Mouse (Mus musculus) hindbrain, postnatal 0 days (tissue): ENCODE measurements around the gene Hhipl1. TPM values are rescaled to one million over a fixed set of nuclear protein-coding genes. Genes with fewer than 3 reads are reported as not detected.

Experiments used
- ATAC-seq: fragments of 200-750 bp; cut with Nextera tagmentation; 2 replicates; pipeline ENCODE4 v1.8.0; 2017; ENCODE audit warnings: mild to moderate bottlenecking, moderate TSS enrichment, moderate library complexity
- DNase-seq: peaks from one replicate; pipeline ENCODE4 v3.0.0-alpha.2; 2015; ENCODE audit warnings: low spot score
- H3K27ac ChIP-seq: fragments of 300-500 bp; sonication (generic); 2 replicates; pipeline ENCODE4 v1.5.1; 2014; ENCODE audit warnings: mild to moderate bottlenecking
- H3K27me3 ChIP-seq: fragments of 300-500 bp; sonication (generic); 2 replicates; pipeline ENCODE4 v1.6.1; 2014; ENCODE audit warnings: low read length, mixed read lengths; ENCODE audit not compliant: insufficient read depth
- H3K36me3 ChIP-seq: fragments of 300-500 bp; sonication (generic); 2 replicates; pipeline ENCODE4 v1.6.1; 2014; ENCODE audit warnings: low read length, mixed read lengths; ENCODE audit not compliant: insufficient read depth
- H3K4me1 ChIP-seq: fragments of 300-500 bp; sonication (generic); 2 replicates; pipeline ENCODE4 v1.6.1; 2014; ENCODE audit warnings: antibody characterized with exemption, low read length, mixed read lengths; ENCODE audit not compliant: insufficient read depth
- H3K4me2 ChIP-seq: fragments of 300-500 bp; sonication (generic); 2 replicates; pipeline ENCODE4 v1.6.1; 2014; ENCODE audit warnings: low read depth, mild to moderate bottlenecking, low read length, moderate library complexity, mixed read lengths
- H3K4me3 ChIP-seq: fragments of 300-500 bp; sonication (generic); 2 replicates; pipeline ENCODE4 v1.5.1; 2014; ENCODE audit warnings: low read length
- H3K9ac ChIP-seq: fragments of 300-500 bp; sonication (generic); replicated peaks from 2 replicates; pipeline ENCODE4 v1.6.1; 2014; ENCODE audit warnings: mild to moderate bottlenecking, low read length, moderate library complexity, mixed read lengths
- H3K9me3 ChIP-seq: fragments of 300-500 bp; sonication (generic); 2 replicates; pipeline ENCODE4 v1.6.1; 2016; ENCODE audit warnings: low read length, mixed read lengths
- CTCF ChIP-seq: IDR thresholded peaks from 2 replicates; pipeline ENCODE4 v1.5.1; 2016; ENCODE audit warnings: antibody characterized with exemption, control low read depth, low read depth
- WGBS: fragments of 180-500 bp; shearing (Covaris S2); extraction: QIAGEN DNeasy Blood & Tissue Kit; methylation state at CpG from one replicate; pipeline ENCODE4 v1.1.7; 2014; 5-methylcytosine and 5-hydroxymethylcytosine counted together
- polyA plus RNA-seq: library from polyadenylated mRNA; unstranded; fragments of >200 nt; fragmentation: Nextera tagmentation; extraction: Ambion mirVana; gene quantifications from 2 replicates; pipeline ENCODE4 v1.2.1, GENCODE M21; 2015
- total RNA-seq: library from RNA; depleted of rRNA; stranded (reverse); fragments of >200 nt; gene quantifications from 2 replicates; pipeline ENCODE4 v1.2.3, GENCODE M21; 2014; rRNA removed

Gene Hhipl1
- total and polyA plus RNA-seq, 2 experiments from 2014 or later: 3.2 to 10.2 TPM

GRCm38 (mm10) chr12:108378379-108379133 is 72.5 kb downstream of the Hhipl1 start:
- ATAC-seq (no peak), DNase-seq (no peak)
- no peak for TF ChIP-seq CTCF
- Histone ChIP-seq H3K4me1 (no peaks in the 10 kb centered on the region), H3K27me3 (no peaks in the 10 kb centered on the region), H3K4me2 (no peak overlapping the region), H3K36me3 (no peaks in the 10 kb centered on the region), H3K9me3 (no peaks in the 10 kb centered on the region), H3K9ac (no peak overlapping the region), H3K27ac (no peak overlapping the region), H3K4me3 (no peak overlapping the region)
- 82% methylated on average over 13 of the region's 13 CpGs for WGBS

Other genes starting within 250 kb of the Hhipl1 start
- 57.4 and 61.3 TPM in 2 replicates for gene Setd3, start 127.0 kb upstream of the Hhipl1 start, total RNA-seq
- gene Setd3, start 127.0 kb upstream of the Hhipl1 start, polyA plus RNA-seq: 87.1 and 90.4 TPM in 2 replicates
- gene Ccnk, start 126.7 kb upstream of the Hhipl1 start, total RNA-seq: 8.0 and 10.7 TPM in 2 replicates
- gene Ccnk, start 126.7 kb upstream of the Hhipl1 start, polyA plus RNA-seq: 2.3 and 2.8 TPM in 2 replicates
- 86.3 and 94.7 TPM in 2 replicates for gene Ccdc85c, start 30.8 kb upstream of the Hhipl1 start, total RNA-seq
- 16.9 and 17.0 TPM in 2 replicates for gene Ccdc85c, start 30.8 kb upstream of the Hhipl1 start, polyA plus RNA-seq
- 36.3 and 39.8 TPM in 2 replicates for gene Cyp46a1, start 28.1 kb downstream of the Hhipl1 start, total RNA-seq
- 46.2 and 49.7 TPM in 2 replicates for gene Cyp46a1, start 28.1 kb downstream of the Hhipl1 start, polyA plus RNA-seq
- 45.8 and 55.2 TPM in 2 replicates for gene Eml1, start 64.7 kb downstream of the Hhipl1 start, total RNA-seq
- 41.2 and 42.1 TPM in 2 replicates for gene Eml1, start 64.7 kb downstream of the Hhipl1 start, polyA plus RNA-seq
- 178 and 240 TPM in 2 replicates for gene Evl, start 248.4 kb downstream of the Hhipl1 start, total RNA-seq
- gene Evl, start 248.4 kb downstream of the Hhipl1 start, polyA plus RNA-seq: 222 and 231 TPM in 2 replicates